Mouse (Mus musculus) hematopoietic stem cell, adult 5-6 weeks (primary cell): ENCODE measurements around the gene Dffa. TPM values are rescaled to one million over a fixed set of nuclear protein-coding genes. Genes with fewer than 3 reads are reported as not detected.

Source experiments
- ATAC-seq, 2 experiments: fragments of 125-278 bp in 1 of 2; replicated peaks in 1 of 2; 2 replicates each; pipeline ENCODE4 v1.8.0; 2016 to 2017; ENCODE audit warnings: inconsistent platforms in 2 of 2, mild to moderate bottlenecking in 2 of 2, moderate number of reproducible peaks in 2 of 2, low read depth in 1 of 2, moderate TSS enrichment in 1 of 2; ENCODE audit not compliant: low FRiP score in 2 of 2, poor library complexity in 2 of 2, severe bottlenecking in 2 of 2, insufficient read depth in 1 of 2, low TSS enrichment in 1 of 2
- total RNA-seq: library from RNA; stranded (forward); fragments of 172-1452, 232-1000 nt; gene quantifications from 2 replicates; pipeline ENCODE4 v1.2.3, GENCODE M21; 2017

Gene Dffa
- total RNA-seq, 1 experiment from 2014 or later, result 16.5 TPM

- ATAC-seq, result no peak
These were observed 32.3 kb downstream of the Dffa start for GRCm38 (mm10) chr4:149136116-149136850.

GRCm38 (mm10) chr4:149136982-149137770, 33.2 kb downstream of the Dffa start, which contains the start of gene Cenps:
Gene Cenps (minus strand): TSS chr4:149137629.
- ATAC-seq, result peak; percentile 86 to 91

GRCm38 (mm10) chr4:149138515-149138914, 34.6 kb downstream of the Dffa start:
- no peak for ATAC-seq

- 0 out of 4 replicates have a peak, but pooled peaks of 1 of the 2 experiments have one; percentile 29 for ATAC-seq
These were observed 39.6 kb downstream of the Dffa start for GRCm38 (mm10) chr4:149143594-149143993.

GRCm38 (mm10) chr4:149144459-149144858, 40.5 kb downstream of the Dffa start:
- ATAC-seq, result peak; percentile 89 to 91

- ATAC-seq, result no peak
These were observed 41.2 kb downstream of the Dffa start for GRCm38 (mm10) chr4:149145151-149145550.

- ATAC-seq, result peak in 1 of 2 experiments; percentile 22; a peak in 1 of 4 replicates
These were observed 43.6 kb downstream of the Dffa start for GRCm38 (mm10) chr4:149147528-149147927.

GRCm38 (mm10) chr4:149148084-149148483, 44.1 kb downstream of the Dffa start:
- ATAC-seq, result no peak

GRCm38 (mm10) chr4:149149196-149149595, 45.2 kb downstream of the Dffa start:
- ATAC-seq, result no peak

- no peak for ATAC-seq
These were observed 45.7 kb downstream of the Dffa start for GRCm38 (mm10) chr4:149149611-149150010.

GRCm38 (mm10) chr4:149150256-149150655, 46.3 kb downstream of the Dffa start:
- ATAC-seq, result no peak; a peak in 1 of 4 replicates

- ATAC-seq, result no peak
These were observed 46.8 kb downstream of the Dffa start for GRCm38 (mm10) chr4:149150721-149151120.

GRCm38 (mm10) chr4:149154859-149155258, 50.9 kb downstream of the Dffa start:
- ATAC-seq, result no peak

GRCm38 (mm10) chr4:149155711-149156110, 51.8 kb downstream of the Dffa start:
- ATAC-seq, result peak; percentile 65 to 81; a peak in 2 of 4 replicates

- no peak for ATAC-seq
These were observed 53.5 kb downstream of the Dffa start for GRCm38 (mm10) chr4:149157415-149157973.

GRCm38 (mm10) chr4:149159203-149159602, 55.3 kb downstream of the Dffa start:
- no peak for ATAC-seq

GRCm38 (mm10) chr4:149159891-149160290, 55.9 kb downstream of the Dffa start:
- ATAC-seq, result no peak

GRCm38 (mm10) chr4:149161166-149161565, 57.2 kb downstream of the Dffa start:
- no peak for ATAC-seq
